Mouse (Mus musculus): ENCODE data around the gene Ifi211.
"Not testable (repeated sequence)": the region's sequence is repeated elsewhere in the genome, so short reads cannot be mapped to it uniquely, and the experiment has no call there.

Gene Ifi211

DNA sequence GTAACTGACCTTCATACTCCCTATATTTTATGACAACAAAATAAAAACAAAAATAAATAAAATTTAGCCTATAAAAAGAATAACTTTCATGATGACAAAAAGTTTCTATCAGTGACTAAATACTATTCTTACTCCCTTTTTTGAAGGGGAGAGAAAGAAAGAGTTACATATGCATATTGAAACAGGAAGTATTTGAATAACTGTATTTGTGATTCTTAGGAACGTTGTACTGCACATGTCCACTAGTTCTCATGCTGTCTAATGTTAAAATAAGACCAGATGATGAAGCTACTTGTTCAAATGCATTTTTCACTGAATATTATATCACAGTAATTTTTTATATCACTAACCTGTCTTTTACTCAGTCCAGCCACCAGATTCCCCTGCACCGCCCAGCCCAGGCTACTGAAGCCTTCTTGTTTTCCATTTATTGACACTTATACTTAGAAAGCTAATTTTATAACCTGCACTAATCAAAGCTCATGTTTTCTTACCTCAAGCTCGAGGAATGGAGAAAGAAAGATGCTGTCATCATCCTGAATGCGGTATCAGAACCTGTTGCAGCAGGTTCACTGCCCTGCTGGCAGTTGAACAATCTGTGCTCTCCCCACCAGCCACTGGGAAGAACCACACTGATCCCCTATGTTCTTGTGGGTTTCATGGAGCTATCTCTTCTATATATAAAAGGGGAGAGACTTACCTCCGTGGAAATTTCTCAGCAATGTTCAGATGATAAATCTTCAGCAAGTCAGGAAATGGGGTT, 33.4 kb downstream of the Ifi211 start:
- DNase-seq (ENCODE audit: low read depth, low spot score) = not testable (repeated sequence)

DNA sequence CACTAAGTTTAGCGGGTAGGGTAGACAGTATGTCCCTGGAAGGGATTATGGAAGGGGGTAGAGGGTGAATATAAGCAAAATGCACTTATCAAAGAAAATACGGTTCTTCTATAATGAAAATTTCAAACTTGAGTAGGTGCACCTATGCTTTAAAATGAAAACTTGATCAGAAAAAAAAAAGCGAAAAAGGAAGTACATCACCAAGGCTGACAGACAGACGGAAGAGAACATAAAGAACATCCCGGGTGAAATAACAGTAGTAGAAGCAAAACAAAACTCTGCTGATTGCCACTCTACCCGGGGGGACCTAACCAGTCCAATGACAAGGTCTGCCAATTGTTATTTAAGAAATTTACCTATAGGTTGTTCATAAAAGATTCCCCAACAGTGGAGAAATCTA, 34.6 kb downstream of the Ifi211 start:
- DNase-seq (ENCODE audit: low read depth, low spot score) = not testable (repeated sequence)

DNA sequence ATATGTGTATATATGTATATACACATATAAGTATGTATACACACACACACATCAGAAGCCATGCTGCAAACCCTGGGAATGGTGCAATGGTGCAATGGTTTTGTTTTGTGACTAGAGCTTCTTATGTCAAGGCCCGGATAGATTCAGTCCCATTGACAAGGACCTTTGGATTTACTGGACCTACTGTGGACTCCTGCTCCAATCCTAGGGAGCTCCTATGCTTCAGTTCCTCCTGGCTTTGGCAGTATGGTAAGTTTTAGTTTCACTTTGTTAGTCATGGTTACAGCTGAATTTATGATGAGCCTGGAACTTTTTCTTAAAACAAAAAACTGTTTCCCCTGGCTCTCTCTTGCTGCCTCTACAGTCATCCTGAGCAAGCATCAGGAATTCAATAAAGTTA, 35.7 kb downstream of the Ifi211 start:
- not testable (repeated sequence) for DNase-seq (ENCODE audit: low read depth, low spot score)

GRCm38 (mm10) chr1:173868586-173868985, 44.3 kb downstream of the Ifi211 start:
- not testable (repeated sequence) for DNase-seq (ENCODE audit: low read depth, low spot score)

GRCm38 (mm10) chr1:173866504-173866903, 46.3 kb downstream of the Ifi211 start:
- no peak for DNase-seq (ENCODE audit: low read depth, low spot score)

DNA sequence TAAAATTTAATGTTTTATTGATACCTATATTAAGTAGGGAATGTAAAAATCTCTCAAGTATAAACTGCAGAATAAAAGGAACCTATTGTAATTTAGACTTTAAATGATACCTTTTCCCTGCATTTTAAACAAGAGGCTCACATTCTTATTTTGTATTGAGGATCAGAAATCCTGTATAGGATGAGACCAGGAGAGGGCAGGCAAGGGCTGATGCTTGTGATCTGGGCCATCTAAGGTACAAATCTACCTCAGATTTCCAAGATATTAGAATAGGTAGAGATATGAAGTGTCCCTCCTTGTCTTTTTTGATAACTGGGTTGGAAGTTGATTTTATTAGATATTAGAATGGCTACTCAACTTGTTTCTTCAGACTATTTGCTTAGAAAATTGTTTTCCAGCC, 59.1 kb downstream of the Ifi211 start:
- DNase-seq (ENCODE audit: low read depth, low spot score) = not testable (repeated sequence)

GRCm38 (mm10) chr1:173852853-173853252, 60.0 kb downstream of the Ifi211 start:
- not testable (repeated sequence) for DNase-seq (ENCODE audit: low read depth, low spot score)
